Comparison of ENCODE assay signal across 19 mouse cellular contexts in genomic region chr2:77813029-77813428, GRCm38 (mm10). TPM values are rescaled to one million over a fixed set of nuclear protein-coding genes. Genes with fewer than 3 reads are reported as not detected.
"Had no signal": no experiment of that assay in that cellular context is flagged by ENCODE, and none has a peak within 500 bp of the region (broad histone marks: within the 10 kb centered on the region; RNA-seq: fewer than 3 reads in every experiment).

No protein-coding gene starts in this region.

- H3K9me3 ChIP-seq: midbrain, embryonic 10.5 days; midbrain, embryonic 12.5 days; neural tube, embryonic 13.5 days; neural tube, embryonic 15.5 days had no signal

- H3K36me3 ChIP-seq: midbrain, embryonic 10.5 days; midbrain, embryonic 12.5 days; neural tube, embryonic 13.5 days; neural tube, embryonic 15.5 days had no signal

- H3K27ac ChIP-seq: midbrain, embryonic 10.5 days; midbrain, embryonic 12.5 days; neural tube, embryonic 13.5 days; neural tube, embryonic 15.5 days had no signal

- H3K4me3 ChIP-seq: midbrain, embryonic 10.5 days; midbrain, embryonic 12.5 days; myocyte; neural tube, embryonic 13.5 days; neural tube, embryonic 15.5 days had no signal

- DNase-seq: lung, adult 18-20 months; lung, embryonic 14.5 days; lung, postnatal 10 days; lung, postnatal 4 days; midbrain, embryonic 14.5 days; retina, postnatal 1 day; right cerebral cortex, adult 18-20 months; right cerebral cortex, postnatal 25 days; right cerebral cortex, postnatal 4 days; spleen, adult 18-20 months; thymus, adult 18-20 months; thymus, postnatal 14 days; thymus, postnatal 36 days had no signal

RNA-seq across cellular contexts. Expression of gene Zfp385b, which starts 6.4 kb away (rescaled TPM):
- total RNA-seq: megakaryocyte, adult 5-6 weeks had no signal
